Mouse (Mus musculus) heart, adult 9 months (tissue): ENCODE results near the gene Oxsr1.
"Not testable (repeated sequence)": the region's sequence is repeated elsewhere in the genome, so short reads cannot be mapped to it uniquely, and the experiment has no call there.

Source experiments
- DNase-seq, 2 experiments: peaks; one replicate each; pipeline ENCODE4 v3.0.0; 2022; ENCODE audit warnings: low spot score in 2 of 2

The Oxsr1 gene

DNA sequence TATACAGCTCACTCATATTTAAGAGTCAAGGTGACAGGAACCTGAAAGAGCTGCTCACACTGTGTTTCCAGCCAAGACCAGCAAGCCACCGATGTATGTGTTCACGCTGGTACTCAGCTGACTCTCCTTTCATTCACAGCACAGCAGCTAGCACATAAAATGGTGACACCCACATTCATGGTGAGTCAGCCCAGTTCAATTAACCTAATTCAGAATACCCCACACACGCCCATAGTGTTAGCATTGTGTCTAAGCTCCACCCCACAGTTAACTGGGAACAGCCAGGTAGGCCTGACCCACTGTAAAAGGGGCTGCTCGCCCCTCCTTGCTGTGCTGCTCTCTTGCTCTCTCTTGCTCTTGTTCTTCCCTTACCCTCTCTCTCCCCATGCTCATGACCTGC lies 50.7 kb downstream of the Oxsr1 start:
- no peak for DNase-seq

DNA sequence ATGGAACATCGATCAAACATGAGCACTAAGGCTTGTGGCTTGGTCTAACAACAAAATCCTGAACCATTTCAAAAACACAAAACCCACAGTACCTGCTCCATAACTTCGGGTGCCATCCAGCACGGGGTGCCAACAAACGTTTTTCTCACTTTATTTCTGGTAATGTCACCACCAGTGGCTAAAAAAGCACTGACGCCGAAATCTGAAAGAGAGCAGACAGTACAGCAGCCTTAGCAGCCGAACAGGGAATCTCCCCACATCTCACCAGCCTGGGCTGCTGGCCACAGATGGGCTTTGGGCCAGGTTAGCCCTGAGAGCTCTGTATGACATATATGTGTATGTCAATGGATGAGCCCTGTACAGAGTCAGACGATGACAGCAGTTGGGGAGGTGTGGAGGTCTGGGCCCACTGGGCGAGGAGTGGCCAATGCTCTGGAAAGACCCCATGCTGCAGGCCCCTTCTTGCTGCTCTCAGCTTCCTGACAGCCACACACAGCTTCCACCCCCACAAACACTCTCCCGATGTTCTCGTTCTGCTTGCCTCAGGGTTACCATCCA lies 53.6 kb downstream of the Oxsr1 start:
- DNase-seq = no peak

DNA sequence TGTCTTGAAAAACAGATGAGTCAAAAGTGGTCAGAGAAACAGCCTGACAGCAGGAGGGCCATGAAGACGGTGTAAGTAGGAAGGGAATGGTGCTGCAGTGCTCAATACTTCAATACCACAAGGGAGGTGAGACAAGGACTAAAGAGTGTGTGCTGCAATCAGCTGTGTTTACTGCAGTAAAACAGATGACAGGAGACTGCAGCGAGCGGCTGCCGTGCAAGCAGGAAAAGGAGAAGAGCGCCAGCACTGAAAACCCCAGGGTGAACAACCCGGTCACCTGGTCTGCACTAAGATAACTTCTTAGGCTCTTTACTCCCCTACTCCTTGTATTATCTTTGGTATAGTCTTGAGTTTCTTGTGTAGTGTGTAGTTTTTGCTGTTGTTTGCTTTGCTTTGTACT lies 54.1 kb downstream of the Oxsr1 start:
- DNase-seq = no peak

DNA sequence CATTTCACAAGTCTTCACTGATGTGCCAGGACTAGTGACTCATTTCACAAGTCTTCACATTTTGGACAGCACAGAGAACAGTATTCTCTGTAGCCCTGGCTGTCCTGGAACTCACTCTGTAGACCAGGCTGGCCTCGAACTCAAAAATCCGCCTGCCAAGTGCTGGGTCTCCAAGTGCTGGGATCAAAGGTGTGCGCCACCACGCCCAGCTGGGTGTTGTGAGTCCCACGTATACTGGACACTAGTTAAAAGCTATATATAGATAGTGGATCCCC lies 56.2 kb downstream of the Oxsr1 start:
- not testable (repeated sequence) for DNase-seq

DNA sequence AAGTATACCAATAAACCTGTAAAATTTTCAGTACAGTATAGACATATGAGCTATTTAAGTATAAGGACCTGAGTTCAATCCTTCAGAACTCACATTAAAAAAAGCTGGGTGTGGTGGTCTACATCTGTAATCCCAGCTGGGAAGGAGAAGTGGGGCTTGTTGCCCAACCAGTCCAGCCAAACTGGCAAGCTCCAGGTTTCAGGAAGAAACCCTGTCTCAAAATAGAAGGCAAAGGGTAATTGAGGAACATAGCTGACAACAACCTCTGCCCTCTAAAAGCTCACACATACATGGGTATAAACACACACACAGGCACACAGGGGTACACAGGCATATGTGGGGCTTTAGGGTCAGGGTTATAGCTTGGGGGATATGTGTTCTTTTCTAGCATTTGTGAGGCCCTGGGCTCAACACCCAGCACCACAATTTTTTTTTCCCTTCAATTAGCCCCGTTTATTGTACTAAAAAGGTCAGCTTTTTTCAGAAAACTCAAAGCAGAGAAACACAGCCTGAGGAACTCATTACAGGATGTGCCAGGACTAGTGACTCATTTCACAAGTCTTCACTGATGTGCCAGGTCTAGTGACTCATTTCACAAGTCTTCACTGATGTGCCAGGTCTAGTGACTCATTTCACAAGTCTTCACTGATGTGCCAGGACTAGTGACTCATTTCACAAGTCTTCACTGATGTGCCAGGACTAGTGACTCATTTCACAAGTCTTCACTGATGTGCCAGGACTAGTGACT lies 56.7 kb downstream of the Oxsr1 start:
- not testable (repeated sequence) for DNase-seq

DNA sequence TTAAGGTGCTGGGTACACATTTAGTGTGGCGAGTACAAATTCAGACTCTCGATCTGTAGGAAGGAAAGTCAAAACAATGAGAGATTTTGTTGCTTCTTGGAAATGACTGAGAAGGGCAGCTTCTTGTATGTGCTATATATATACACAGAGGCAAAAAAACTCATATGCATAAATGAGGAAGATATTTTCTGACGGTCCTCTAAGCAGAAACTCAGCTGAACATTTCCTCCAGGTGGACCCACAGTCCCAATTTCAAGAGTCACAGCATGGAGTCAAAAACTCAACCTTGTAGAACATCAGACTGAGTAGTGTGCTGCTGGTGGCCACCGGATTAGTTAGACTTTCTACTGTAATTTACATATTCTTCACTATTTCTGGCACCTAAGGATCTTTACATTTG lies 59.2 kb downstream of the Oxsr1 start:
- no peak for DNase-seq

DNA sequence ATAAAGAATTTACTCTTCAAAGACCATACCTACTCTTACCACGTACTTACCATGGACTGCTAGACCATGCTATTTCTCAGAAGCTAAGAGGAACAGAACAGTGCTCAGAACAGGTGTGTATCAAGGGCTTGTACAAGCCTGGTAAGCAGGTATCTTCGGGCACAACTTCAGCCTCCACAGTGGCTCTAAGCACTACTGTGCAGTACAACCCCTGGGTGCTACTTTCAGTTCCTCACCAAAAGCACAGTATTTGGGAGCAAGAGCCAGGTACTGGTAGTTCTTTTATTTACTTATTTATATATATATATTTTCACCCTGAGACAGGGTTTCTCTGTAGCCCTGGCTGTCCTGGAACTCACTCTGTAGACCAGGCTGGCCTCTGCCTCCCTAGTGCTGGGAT lies 61.4 kb downstream of the Oxsr1 start:
- DNase-seq = no peak

DNA sequence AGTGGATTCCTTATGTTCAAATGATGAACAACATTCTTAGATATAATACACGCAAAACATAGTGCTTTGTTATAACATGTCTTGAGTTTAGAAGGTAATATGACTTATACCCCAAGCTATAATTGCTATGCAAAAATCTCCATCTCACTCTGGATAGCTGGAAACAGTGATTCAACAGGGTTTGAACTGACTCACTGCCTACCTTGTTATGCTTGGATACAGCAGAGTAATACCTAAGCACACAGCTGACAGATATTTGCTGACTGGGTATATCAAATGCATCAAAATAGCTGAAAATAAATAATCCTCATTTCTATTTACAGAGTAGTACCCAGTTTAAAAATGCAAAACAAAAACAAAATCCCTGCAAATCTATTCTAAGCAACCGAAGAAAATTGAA lies 63.4 kb downstream of the Oxsr1 start:
- DNase-seq = no peak

DNA sequence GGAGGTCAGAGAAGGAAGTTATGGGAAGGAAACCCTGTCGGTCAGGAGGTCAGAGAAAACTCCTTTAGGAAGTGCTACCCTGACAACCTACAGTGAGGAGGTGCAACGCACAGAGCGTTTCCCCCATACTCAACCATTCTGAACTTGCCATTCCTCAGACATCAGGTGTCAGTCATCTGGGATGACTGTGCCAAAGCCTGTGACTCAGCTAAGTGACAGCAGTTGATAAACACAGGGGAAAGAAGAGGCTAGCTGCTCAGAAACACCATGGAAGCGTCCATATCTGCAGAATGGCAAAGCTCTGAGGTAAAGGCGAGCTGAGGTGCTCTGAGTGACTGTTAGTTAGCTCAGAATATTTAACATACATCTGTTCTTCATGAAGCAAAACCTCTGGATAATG lies 64.1 kb downstream of the Oxsr1 start:
- no peak for DNase-seq

DNA sequence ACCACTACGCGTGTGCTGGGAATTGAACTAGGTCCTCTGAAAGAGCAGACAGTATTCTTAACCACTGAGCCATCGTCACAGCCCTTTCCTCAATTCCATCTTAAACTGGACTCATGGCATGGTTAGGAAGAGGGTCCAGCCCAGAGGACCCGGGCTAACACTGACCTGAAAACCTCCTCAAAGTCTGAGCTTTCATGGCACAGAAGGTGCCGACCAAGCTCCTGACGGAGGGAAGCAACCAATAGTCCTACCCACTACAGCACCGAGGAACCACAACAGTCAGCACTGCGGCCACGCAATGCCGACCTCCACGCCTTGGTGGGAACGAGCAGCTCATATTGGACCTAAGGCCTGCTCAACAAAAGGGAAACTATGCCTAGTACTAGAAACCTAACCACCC lies 66.1 kb downstream of the Oxsr1 start:
- DNase-seq = no peak

DNA sequence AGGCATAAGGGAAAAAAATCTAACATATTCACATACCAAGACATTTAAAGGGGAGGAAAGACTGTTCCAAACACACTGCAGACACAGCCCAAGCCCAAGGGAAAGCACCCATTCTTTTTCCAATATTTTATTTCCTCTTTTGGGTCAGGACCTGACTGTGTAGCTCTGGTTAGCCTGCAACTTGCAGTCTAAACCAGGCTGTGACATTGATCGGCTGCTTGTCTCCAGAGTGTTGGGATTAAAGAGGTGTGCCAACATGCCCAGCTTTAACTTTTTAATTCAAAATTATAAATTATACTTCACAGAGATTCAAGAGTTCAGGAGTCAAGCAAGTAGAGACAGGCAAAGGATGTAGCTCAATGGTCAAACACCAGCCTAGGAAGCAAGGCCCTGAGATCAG lies 67.1 kb downstream of the Oxsr1 start:
- DNase-seq = no peak

DNA sequence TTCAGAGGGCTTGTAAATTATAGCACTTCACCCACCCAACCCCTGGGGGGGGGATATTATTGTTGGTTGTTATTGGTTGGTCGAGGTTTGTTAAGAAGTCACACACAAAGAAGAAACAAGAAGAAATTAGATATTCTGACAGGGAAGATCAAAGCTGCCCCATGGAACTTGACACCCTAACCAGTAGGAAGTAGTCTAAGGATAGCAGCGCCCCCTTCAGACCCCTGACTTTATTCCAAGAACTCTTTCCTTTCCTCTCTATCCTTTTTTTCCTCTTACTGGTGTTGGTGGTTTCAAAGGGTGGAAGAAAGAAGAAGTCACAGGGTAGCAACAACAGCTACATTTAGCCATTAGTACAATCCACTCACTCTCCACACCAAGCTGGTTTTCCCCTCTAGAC lies 68.0 kb downstream of the Oxsr1 start:
- DNase-seq = no peak

DNA sequence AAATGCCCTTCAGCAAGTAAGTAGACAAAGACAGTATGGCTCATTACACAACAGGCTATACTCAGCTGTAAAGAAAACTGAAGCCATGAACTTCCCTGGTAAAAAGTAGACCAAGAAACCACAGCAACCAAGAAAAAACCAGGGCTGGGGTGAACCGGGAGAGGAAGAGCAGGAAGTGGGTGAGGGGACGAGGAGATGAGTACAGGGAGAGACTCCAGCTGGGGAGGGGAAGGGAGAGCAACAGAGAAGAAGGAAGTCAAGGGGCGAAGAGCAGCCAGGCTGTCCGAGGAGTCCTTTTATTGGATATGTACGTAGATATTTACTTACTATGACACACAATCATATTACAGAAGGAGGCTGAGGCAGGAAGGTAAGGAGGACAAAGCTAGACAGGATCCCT lies 74.2 kb downstream of the Oxsr1 start:
- DNase-seq = no peak

DNA sequence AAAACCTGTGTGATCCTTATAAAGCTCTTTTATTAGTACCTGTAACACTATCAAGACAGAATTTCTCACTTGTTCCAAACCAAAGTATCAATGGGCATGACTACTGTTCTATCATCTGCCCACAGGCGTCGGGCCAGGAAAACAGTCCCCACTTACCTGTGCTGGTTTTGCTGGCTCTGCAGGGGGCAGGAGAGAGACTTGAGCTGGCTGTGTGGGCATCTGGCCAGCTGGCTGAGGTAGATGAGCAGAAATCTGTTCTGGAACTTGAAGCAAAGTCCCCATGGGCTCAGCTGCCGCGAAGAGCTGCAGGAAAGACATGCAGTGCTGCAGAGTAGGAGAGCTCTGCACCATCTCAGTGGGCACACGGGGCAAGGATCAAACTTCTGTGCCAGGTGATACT lies 75.4 kb downstream of the Oxsr1 start:
- DNase-seq = peak in 1 of 2 experiments; percentile 16

DNA sequence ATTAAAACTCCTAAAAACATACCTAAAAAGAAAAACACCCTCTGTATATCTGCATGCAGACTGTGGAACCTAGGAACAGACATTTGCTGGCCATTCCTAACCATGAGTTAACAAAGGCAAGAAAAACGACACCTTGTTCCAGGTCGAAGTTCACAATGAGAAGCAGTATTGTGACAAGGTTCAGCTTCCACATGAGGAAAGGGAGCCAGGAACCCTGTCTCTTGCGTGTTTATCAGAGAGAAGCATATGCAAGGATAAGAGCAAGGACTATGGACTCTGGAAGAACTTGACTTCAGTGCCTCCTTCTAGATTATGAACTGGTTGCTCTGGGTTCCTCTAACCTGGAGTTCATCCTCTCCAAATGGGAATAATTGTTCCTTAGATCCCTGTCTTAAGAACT lies 78.2 kb downstream of the Oxsr1 start:
- no peak for DNase-seq

DNA sequence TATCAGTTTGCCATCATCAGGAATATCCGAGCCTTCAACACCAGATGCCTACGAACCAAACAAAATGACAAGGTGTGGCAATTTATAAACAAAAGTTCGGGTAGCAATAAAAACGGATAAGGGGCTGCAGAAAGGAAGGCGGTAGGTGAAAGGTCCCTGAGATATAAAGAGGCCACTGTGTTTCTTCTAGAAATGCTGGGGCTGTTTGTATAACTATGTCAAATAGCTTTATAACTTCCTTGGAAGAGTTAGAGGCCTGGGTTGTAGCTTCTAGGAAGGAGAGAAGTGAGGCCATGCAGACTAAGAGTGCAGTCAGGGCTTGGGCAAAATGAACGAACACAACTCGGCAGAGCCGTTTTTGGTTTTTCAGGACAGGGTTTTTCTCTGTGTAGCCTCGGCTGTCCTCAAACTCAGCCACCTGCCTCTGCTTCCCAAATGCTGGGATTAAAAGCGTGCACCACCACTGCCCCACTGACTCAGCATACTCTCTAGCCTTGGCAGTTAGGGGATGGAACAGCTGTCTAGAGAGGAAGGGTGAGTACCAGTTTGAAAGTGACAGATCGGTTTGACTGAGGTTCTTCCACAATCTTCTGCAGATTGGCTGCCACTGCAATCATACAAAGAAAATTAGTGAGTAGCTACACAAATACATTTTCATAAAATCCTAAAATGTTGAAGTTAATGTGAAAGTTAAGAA lies 80.9 kb downstream of the Oxsr1 start:
- no peak for DNase-seq

DNA sequence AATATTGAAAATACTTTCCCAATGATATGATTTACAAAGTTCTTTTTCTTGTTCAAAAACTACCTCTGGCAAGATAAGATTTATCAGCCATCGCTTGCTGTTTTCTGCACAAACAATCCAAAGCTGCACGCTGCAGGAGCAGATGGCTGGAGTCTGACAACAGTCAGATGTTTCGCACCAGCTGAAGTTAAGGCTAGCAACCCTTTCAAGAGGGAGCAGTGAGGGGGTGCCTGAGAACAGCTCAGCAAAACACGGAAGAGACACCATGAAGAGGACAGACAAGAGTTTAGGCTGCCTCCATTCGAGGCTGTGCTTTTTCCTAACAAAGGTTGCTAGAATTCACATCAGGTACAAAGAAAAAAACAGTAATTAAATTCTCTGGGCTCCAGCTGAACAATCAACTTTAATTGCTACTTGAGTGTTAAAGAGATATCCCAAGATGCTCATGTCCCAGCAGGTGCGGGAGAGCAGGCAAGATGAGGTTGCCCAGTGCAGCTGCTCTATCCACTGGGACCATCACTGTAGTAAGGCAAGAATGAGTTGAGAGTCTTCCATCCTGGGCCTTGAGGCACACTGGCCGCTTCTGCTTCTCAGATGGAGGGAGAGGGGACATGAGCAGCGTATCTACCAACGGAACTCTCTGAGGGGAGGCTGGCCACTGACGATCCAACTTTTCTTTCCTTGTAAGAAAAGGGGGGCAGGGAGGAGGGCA lies 81.8 kb downstream of the Oxsr1 start:
- DNase-seq = no peak

DNA sequence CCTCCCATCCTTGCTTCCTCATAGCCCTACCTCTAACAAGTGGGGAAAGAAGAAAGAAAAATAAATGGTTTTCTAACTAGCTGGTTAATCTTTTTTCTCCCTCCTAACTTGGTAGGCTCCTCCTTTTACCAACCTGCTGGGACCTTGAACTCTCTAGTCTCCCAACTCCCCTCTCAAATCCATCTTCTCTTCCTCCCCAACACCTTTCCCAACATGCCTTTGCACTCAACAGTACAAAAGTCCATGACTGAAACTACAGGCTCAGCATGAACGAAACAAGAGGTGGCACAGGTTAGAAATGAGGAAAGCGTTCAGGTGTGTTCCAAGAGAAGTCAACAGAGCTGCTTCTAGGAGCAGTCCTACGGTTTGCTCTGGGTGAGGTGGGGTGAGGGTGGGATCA lies 83.0 kb downstream of the Oxsr1 start:
- DNase-seq = no peak

DNA sequence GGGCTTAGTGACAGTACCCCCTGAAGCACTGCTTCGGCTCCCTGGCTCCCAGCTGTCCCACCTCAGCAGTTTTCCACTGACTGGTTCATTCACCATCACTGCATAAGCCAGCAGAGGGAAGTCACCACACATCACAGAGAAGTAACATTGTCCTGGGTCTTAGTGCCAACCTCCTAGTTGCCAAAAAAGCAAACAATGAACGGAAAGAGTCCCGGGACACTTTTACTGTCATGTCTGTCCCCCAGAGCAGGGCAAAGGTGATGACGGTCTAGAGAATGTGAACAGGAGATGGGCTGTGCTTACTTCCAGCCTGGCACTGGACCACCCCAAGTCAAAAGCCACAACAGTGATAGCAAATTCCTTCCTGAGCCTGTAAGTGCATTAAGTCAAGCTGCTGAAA lies 83.4 kb downstream of the Oxsr1 start:
- DNase-seq = no peak

DNA sequence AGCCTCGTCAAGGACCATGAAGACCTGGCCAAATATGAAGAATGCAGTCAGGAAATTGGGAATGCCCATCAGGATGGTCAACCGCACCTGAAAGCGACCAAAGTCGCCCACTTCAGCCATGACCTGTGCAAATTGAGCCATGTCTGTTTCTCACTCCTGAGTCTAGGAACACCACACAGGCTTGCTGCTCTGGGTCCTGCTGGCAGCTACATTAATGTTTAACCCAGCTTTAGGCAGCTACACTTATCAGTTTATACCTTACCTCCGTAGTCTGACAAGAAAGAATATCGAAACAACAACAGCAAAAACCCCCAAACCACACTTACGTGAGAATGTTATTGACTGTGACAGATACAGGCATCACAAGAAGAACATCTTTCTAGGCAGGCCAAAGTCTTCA lies 90.7 kb downstream of the Oxsr1 start:
- DNase-seq = no peak

DNA sequence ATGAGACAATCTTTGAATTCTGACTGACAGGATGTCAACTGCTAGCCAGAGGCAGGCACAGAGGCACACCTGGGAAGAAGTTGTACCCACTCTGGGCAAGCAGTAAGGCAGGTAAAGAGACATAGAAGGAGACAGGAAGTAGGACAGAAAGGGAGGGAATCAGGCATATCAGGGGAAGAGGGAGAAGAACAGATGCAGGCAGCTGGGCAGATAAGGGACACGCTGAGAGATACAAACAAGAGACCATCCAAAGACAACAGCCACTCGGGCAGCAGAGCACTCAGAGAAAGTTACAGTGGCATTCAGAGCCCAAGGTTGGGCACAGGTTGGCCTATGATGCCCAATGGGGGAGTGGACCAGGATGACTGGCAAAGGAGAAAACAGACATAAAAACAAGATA lies 91.4 kb downstream of the Oxsr1 start:
- DNase-seq = no peak

DNA sequence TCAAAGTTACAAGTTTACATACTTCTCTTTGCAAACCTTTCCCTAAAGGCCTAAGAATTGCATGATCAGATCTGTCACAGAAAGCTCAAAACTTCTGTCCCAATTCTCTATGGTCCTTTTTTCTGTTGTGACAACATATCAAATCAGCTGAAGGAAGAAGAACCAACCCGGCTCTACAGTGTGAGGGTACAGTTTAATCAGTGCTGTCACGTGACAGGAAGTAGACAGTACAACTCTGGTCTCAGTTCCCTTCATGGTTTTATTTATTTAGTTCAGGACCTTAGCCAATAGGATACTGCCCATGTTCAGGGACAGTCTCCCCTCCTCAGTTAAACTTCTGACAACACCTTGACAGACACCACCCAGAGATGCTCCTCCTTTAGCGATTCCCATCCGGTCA lies 102.0 kb downstream of the Oxsr1 start:
- no peak for DNase-seq

DNA sequence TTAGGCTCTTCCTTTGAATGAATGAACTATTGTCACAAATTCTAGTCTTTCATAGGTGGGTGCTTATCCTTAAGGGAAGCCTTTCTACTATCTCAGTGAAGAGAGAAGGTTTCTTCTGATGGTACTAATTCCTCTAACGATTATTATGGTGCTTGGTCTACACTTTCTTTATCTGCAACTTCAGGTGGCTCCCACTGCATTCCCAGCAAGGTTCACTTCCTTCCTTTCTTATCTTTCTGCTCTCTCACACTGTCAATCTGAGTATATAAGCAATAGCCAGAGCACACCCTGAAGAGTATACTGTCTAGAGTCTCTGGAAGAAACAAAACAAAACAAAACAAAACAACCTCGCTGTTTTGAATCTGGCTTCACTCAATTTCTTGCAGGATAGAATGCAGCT lies 102.6 kb downstream of the Oxsr1 start:
- DNase-seq = no peak
